In the genomic region with DNA sequence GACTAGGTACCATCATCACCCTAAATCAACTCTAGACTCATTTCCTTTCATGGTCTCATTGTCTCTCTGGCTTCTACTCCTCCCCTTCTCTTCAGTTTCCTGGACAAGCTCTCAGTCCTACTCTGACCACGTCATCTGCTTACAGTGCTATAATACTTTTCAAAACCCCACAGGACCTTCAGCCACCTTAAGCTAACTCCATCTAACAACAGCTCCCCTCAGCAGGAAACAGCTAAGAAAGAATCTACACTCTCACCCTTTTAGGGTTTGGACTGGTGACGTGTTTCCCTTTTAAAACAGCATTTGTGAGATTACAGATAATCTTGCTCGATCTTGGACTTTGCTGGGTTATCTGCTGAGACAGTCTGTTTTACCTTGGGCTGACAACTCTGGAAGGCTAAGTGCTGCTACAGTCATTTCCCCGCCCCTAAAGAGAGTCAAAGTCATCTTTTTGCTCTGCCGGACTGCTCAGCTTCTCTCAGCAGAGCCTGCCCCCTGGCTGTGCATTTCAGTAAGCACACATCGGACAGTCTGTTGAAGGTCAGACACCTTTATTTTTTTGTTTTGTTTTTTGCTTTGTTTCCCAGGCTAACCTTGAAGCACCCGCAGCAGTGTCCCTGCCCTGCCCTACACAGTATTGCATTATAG, we compare ENCODE assay signal across 8 mouse cellular contexts. TPM values are rescaled to one million over a fixed set of nuclear protein-coding genes. Genes with fewer than 3 reads are reported as not detected.
DNase-seq lines count a peak whose midpoint lies in the region; ATAC-seq lines count a peak whose summit lies in the region.

No protein-coding gene starts in this region.

- H3K9ac ChIP-seq in neural tube, embryonic 13.5 days = no peak overlapping the region; the same call in 1 of the 2 replicates

- WGBS in neural tube, embryonic 13.5 days = 19% methylated on average over 7 of the region's 7 CpGs

- H3K27ac ChIP-seq in neural tube, embryonic 13.5 days (replicated peaks) = no peak overlapping the region

- no peaks in the 10 kb centered on the region for H3K27me3 ChIP-seq in neural tube, embryonic 13.5 days

- peaks cover 7% of the 10 kb centered on the region; the same call in 1 of the 2 replicates for H3K4me1 ChIP-seq in neural tube, embryonic 13.5 days (replicated peaks)

- H3K36me3 ChIP-seq in neural tube, embryonic 13.5 days = no peaks in the 10 kb centered on the region

- peak; percentile 77; the same call in 1 of the 2 replicates for ATAC-seq in neural tube, embryonic 13.5 days (ENCODE audit: low read depth)

- no peak overlapping the region for H3K4me2 ChIP-seq in neural tube, embryonic 13.5 days

- H3K4me3 ChIP-seq in neural tube, embryonic 13.5 days = no peak overlapping the region

- DNase-seq in B cell, adult 2 months = peak; percentile 67 to 70
- DNase-seq in Muller cell, postnatal 12 days (ENCODE audit: inconsistent ontology term) = peak; percentile 48
- peak; percentile 83 for DNase-seq in embryo, embryonic 10.5 days (ENCODE audit: low spot score)
- peak; percentile 81 for DNase-seq in heart, adult 18-20 months
- peak; percentile 74 for DNase-seq in kidney, adult 11 months
- DNase-seq in lung, adult 18-20 months = peak; percentile 68 to 78
- DNase-seq in thymus, postnatal 36 days = peak; percentile 58 to 59

- H3K9me3 ChIP-seq in neural tube, embryonic 13.5 days = no peaks in the 10 kb centered on the region

RNA-seq across cellular contexts. Expression of a gene that starts 8.5 kb away (rescaled TPM):
- 10 to 100 TPM; 21.4 to 23.1 TPM for total RNA-seq in heart, adult 18-20 months (2021)
- polyA plus RNA-seq in neural tube, embryonic 13.5 days (2015; fragmentation: Nextera tagmentation; extraction: Ambion mirVana) = 30.5 and 35.6 TPM in 2 replicates

RNA-seq across cellular contexts. Expression of a gene that starts 19.9 kb away (rescaled TPM):
- total RNA-seq in heart, adult 18-20 months (2021) = 10 to 100 TPM; 64.0 to 78.2 TPM
- 5.9 and 7.0 TPM in 2 replicates for polyA plus RNA-seq in neural tube, embryonic 13.5 days (2015; fragmentation: Nextera tagmentation; extraction: Ambion mirVana)

RNA-seq across cellular contexts. Expression of a gene that starts 46.9 kb away (rescaled TPM):
- total RNA-seq in heart, adult 18-20 months (2021) = 10 to 100 TPM; 36.7 to 41.7 TPM
- polyA plus RNA-seq in neural tube, embryonic 13.5 days (2015; fragmentation: Nextera tagmentation; extraction: Ambion mirVana) = 30.9 and 39.7 TPM in 2 replicates
